Mouse (Mus musculus) MEL (cell line): ENCODE results near the gene Fam72a. TPM values are rescaled to one million over a fixed set of nuclear protein-coding genes. Genes with fewer than 3 reads are reported as not detected.
"Not testable (repeated sequence)": the region's sequence is repeated elsewhere in the genome, so short reads cannot be mapped to it uniquely, and the experiment has no call there.

Experiments
- DNase-seq: peaks from one replicate; pipeline ENCODE4 v3.0.0; 2011; ENCODE audit warnings: low read depth, low spot score
- H3K27ac ChIP-seq: 2 replicates; pipeline ENCODE4 v1.5.1; 2012; ENCODE audit warnings: low read depth, mild to moderate bottlenecking, control low read depth, low read length, moderate library complexity; ENCODE audit not compliant: control insufficient read depth
- H3K27me3 ChIP-seq, 2 experiments: fragments of 150-350 bp in 1 of 2; sonication (generic) in 1 of 2; 2 replicates each; pipeline ENCODE4 v1.6.1; 2012; ENCODE audit warnings: low read length in 2 of 2, mild to moderate bottlenecking in 2 of 2, improper control_type of control experiment in 1 of 2, moderate library complexity in 1 of 2; ENCODE audit not compliant: insufficient read depth in 2 of 2, control insufficient read depth in 1 of 2
- H3K36me3 ChIP-seq, 2 experiments: 2 replicates each; pipeline ENCODE4 v1.6.1; 2012 to 2014; ENCODE audit warnings: low read length in 2 of 2, improper control_type of control experiment in 1 of 2, inconsistent platforms in 1 of 2, mild to moderate bottlenecking in 1 of 2; ENCODE audit not compliant: insufficient read depth in 2 of 2, control insufficient read depth in 1 of 2
- H3K4me1 ChIP-seq, 2 experiments: fragments of 150-350 bp in 1 of 2; sonication (generic) in 1 of 2; 2 replicates each; pipeline ENCODE4 v1.6.1; 2012; ENCODE audit warnings: low read length in 2 of 2, improper control_type of control experiment in 1 of 2, mild to moderate bottlenecking in 1 of 2; ENCODE audit not compliant: insufficient read depth in 2 of 2, control insufficient read depth in 1 of 2
- H3K4me3 ChIP-seq, 2 experiments: fragments of 150-350 bp in 1 of 2; sonication (generic) in 1 of 2; 2 replicates each; pipeline ENCODE4 v1.5.1; 2012; ENCODE audit warnings: low read depth in 2 of 2, low read length in 2 of 2, mild to moderate bottlenecking in 2 of 2, moderate library complexity in 2 of 2, control low read depth in 1 of 2, improper control_type of control experiment in 1 of 2; ENCODE audit not compliant: control insufficient read depth in 1 of 2, insufficient read depth in 1 of 2
- H3K79me2 ChIP-seq: 2 replicates; pipeline ENCODE4 v1.6.1; 2012; ENCODE audit warnings: mild to moderate bottlenecking, low read length, moderate library complexity; ENCODE audit not compliant: control insufficient read depth, poor library complexity, insufficient read depth
- H3K9ac ChIP-seq: 2 replicates; pipeline ENCODE4 v1.6.1; 2012; ENCODE audit warnings: low read depth, mild to moderate bottlenecking, control low read depth, low read length, moderate library complexity; ENCODE audit not compliant: control insufficient read depth, poor library complexity, severe bottlenecking
- H3K9me3 ChIP-seq: fragments of 150-350 bp; sonication (generic); replicated peaks from 2 replicates; pipeline ENCODE4 v1.6.1; 2012; ENCODE audit warnings: mild to moderate bottlenecking, low read length, improper control_type of control experiment, moderate library complexity; ENCODE audit not compliant: insufficient read depth
- CHD2 ChIP-seq: IDR thresholded peaks from 2 replicates; pipeline ENCODE4 v1.6.1; 2011; ENCODE audit warnings: low read length, improper control_type of control experiment
- CTCF ChIP-seq, 3 experiments: IDR thresholded peaks in 2 of 3; conservative IDR thresholded peaks in 1 of 3; 2 replicates each; pipeline ENCODE4 v1.5.1; 2011 to 2012; ENCODE audit warnings: low read length in 3 of 3, low read depth in 2 of 3, mild to moderate bottlenecking in 2 of 3, improper control_type of control experiment in 1 of 3, inconsistent platforms in 1 of 3, mixed read lengths in 1 of 3, moderate library complexity in 1 of 3; ENCODE audit not compliant: control insufficient read depth in 1 of 3, insufficient read depth in 1 of 3, poor library complexity in 1 of 3, severe bottlenecking in 1 of 3
- E2F4 ChIP-seq: IDR thresholded peaks from 2 replicates; pipeline ENCODE4 v1.6.1; 2011; ENCODE audit warnings: low read depth, low read length, improper control_type of control experiment, borderline replicate concordance
- ETS1 ChIP-seq: IDR thresholded peaks from 2 replicates; pipeline ENCODE4 v1.6.1; 2012; ENCODE audit warnings: low read depth, mild to moderate bottlenecking, inconsistent platforms, low read length, improper control_type of control experiment, moderate library complexity
- GATA1 ChIP-seq: IDR thresholded peaks from 2 replicates; pipeline ENCODE4 v1.6.1; 2011; ENCODE audit warnings: low read depth, low read length, improper control_type of control experiment
- MAX ChIP-seq: IDR thresholded peaks from 2 replicates; pipeline ENCODE4 v1.6.1; 2011; ENCODE audit warnings: low read length, improper control_type of control experiment
- MAZ ChIP-seq: IDR thresholded peaks from 2 replicates; pipeline ENCODE4 v1.6.1; 2012; ENCODE audit warnings: low read depth, mild to moderate bottlenecking, inconsistent platforms, low read length, improper control_type of control experiment
- MEF2A ChIP-seq: IDR thresholded peaks from 2 replicates; pipeline ENCODE4 v1.6.1; 2014; ENCODE audit warnings: low read depth, mild to moderate bottlenecking, inconsistent platforms, low read length, improper control_type of control experiment; ENCODE audit not compliant: poor library complexity, insufficient replicate concordance, severe bottlenecking; ENCODE audit errors: extremely low read depth
- MXI1 ChIP-seq: IDR thresholded peaks from 2 replicates; pipeline ENCODE4 v1.6.1; 2011; ENCODE audit warnings: mild to moderate bottlenecking, low read depth, low read length, improper control_type of control experiment
- MYB ChIP-seq: IDR thresholded peaks from 2 replicates; pipeline ENCODE4 v1.6.1; 2011; ENCODE audit warnings: mild to moderate bottlenecking, low read depth, low read length, improper control_type of control experiment
- MYC ChIP-seq: IDR thresholded peaks from 2 replicates; pipeline ENCODE4 v1.6.1; 2011; ENCODE audit warnings: low read depth, mild to moderate bottlenecking, low read length, improper control_type of control experiment, moderate library complexity
- NELFE ChIP-seq: IDR thresholded peaks from 2 replicates; pipeline ENCODE4 v1.6.1; 2011; ENCODE audit warnings: low read depth, low read length, improper control_type of control experiment
- NRF1 ChIP-seq: IDR thresholded peaks from 2 replicates; pipeline ENCODE4 v1.6.1; 2014; ENCODE audit warnings: low read depth, mild to moderate bottlenecking, inconsistent platforms, low read length, improper control_type of control experiment, moderate library complexity; ENCODE audit not compliant: poor library complexity, insufficient read depth, severe bottlenecking
- POLR2A ChIP-seq, 2 experiments: IDR thresholded peaks; 2 replicates each; pipeline ENCODE4 v1.6.1; 2011 to 2012; ENCODE audit warnings: low read length in 2 of 2, mild to moderate bottlenecking in 2 of 2, control low read depth in 1 of 2, improper control_type of control experiment in 1 of 2, low read depth in 1 of 2, moderate library complexity in 1 of 2; ENCODE audit not compliant: control insufficient read depth in 1 of 2, insufficient read depth in 1 of 2, poor library complexity in 1 of 2
- POLR2AphosphoS2 ChIP-seq: IDR thresholded peaks from 2 replicates; pipeline ENCODE4 v1.6.1; 2011; ENCODE audit warnings: low read length, improper control_type of control experiment
- RAD21 ChIP-seq: IDR thresholded peaks from 2 replicates; pipeline ENCODE4 v1.6.1; 2011; ENCODE audit warnings: mild to moderate bottlenecking, low read depth, low read length, improper control_type of control experiment
- RCOR1 ChIP-seq: IDR thresholded peaks from 2 replicates; pipeline ENCODE4 v1.6.1; 2012; ENCODE audit warnings: low read depth, mild to moderate bottlenecking, inconsistent platforms, low read length, improper control_type of control experiment
- SMC3 ChIP-seq: IDR thresholded peaks from 2 replicates; pipeline ENCODE4 v1.6.1; 2011; ENCODE audit warnings: low read depth, low read length, improper control_type of control experiment
- TBP ChIP-seq: IDR thresholded peaks from 2 replicates; pipeline ENCODE4 v1.8.0; 2011; ENCODE audit warnings: low read depth, low read length, improper control_type of control experiment
- UBTF ChIP-seq: IDR thresholded peaks from 2 replicates; pipeline ENCODE4 v1.6.1; 2012; ENCODE audit warnings: low read depth, mild to moderate bottlenecking, inconsistent platforms, low read length, improper control_type of control experiment, moderate library complexity, borderline replicate concordance; ENCODE audit not compliant: insufficient read depth
- USF1 ChIP-seq: IDR thresholded peaks from 2 replicates; pipeline ENCODE4 v1.6.1; 2014; ENCODE audit warnings: low read depth, mild to moderate bottlenecking, inconsistent platforms, low read length, improper control_type of control experiment, moderate library complexity
- USF2 ChIP-seq, 2 experiments: IDR thresholded peaks; 2 replicates each; pipeline ENCODE4 v1.6.1; 2011 to 2012; ENCODE audit warnings: improper control_type of control experiment in 2 of 2, low read length in 2 of 2, borderline replicate concordance in 1 of 2, inconsistent platforms in 1 of 2, low read depth in 1 of 2, mild to moderate bottlenecking in 1 of 2; ENCODE audit not compliant: insufficient read depth in 1 of 2
- ZC3H11A ChIP-seq: IDR thresholded peaks from 2 replicates; pipeline ENCODE4 v1.6.1; 2012; ENCODE audit warnings: low read depth, mild to moderate bottlenecking, inconsistent platforms, low read length, improper control_type of control experiment
- ZKSCAN1 ChIP-seq: IDR thresholded peaks from 2 replicates; pipeline ENCODE4 v1.6.1; 2012; ENCODE audit warnings: low read depth, mild to moderate bottlenecking, inconsistent platforms, low read length, improper control_type of control experiment, moderate library complexity
- polyA plus RNA-seq, 2 experiments: library from polyadenylated mRNA; stranded (reverse) in 1 of 2; unstranded in 1 of 2; fragments of >175 nt in 1 of 2; fragments of >200 nt in 1 of 2; gene quantifications; 2 replicates each; pipeline versions ENCODE4 v1.2.1 to v1.2.4; 2012; ENCODE audit warnings: low replicate concordance in 2 of 2, low read depth in 1 of 2; ENCODE audit not compliant: insufficient read length in 2 of 2, insufficient read depth in 1 of 2, missing spikeins in 1 of 2
- total RNA-seq: library from RNA; depleted of rRNA; stranded (reverse); fragments of 300-350 nt; gene quantifications from 2 replicates; pipeline ENCODE4 v1.2.3, GENCODE M21; 2012

Fam72a gene
- total and polyA plus RNA-seq, 3 experiments = 8.2 to 8.8 TPM; not detected in 1

- TF ChIP-seq UBTF (no peak), ZC3H11A (no peak), USF1 (no peak), MAX (no peak), GATA1 (no peak), MXI1 (no peak), CTCF (IDR thresholded peaks at IDR 0.05 in 2 of 3, conservative IDR thresholded peaks at IDR 0.05 in 1 of 3; ENCODE audit: control insufficient read depth in 1 of 3, insufficient read depth in 1 of 3, low read depth in 2 of 3, low read length in 3 of 3, poor library complexity in 1 of 3, severe bottlenecking in 1 of 3) (no peak), ZKSCAN1 (no peak), CHD2 (no peak), NELFE (no peak), POLR2A (IDR thresholded peaks at IDR 0.05; ENCODE audit: control insufficient read depth in 1 of 2, insufficient read depth in 1 of 2, low read depth in 1 of 2, low read length in 2 of 2, poor library complexity in 1 of 2) (no peak)
Observed at GRCm38 (mm10) chr1:131562081-131562480, 34.4 kb downstream of the Fam72a start.

GRCm38 (mm10) chr1:131566056-131566455, 38.4 kb downstream of the Fam72a start:
- H3K4me1 ChIP-seq = not testable (repeated sequence)
- 0 out of 2 replicates have a peak overlapping the region, but pooled peaks have one; percentile 29 for H3K27ac ChIP-seq

More at GRCm38 (mm10) chr1:131562081-131562480, 34.4 kb downstream of the Fam72a start:
- no peak for DNase-seq
- H3K4me3 ChIP-seq = no peak overlapping the region
- H3K27me3 ChIP-seq = no peaks in the 10 kb centered on the region; a peak in 1 of 4 replicates
- no peaks in the 10 kb centered on the region for H3K9me3 ChIP-seq
- no peaks in the 10 kb centered on the region; the same call in 1 of the 2 replicates for H3K79me2 ChIP-seq
- no peaks in the 10 kb centered on the region; a peak in 2 of 4 replicates for H3K4me1 ChIP-seq
- H3K27ac ChIP-seq = no peak overlapping the region
- H3K9ac ChIP-seq = no peak overlapping the region
- peaks cover 0 to 3% of the 10 kb centered on the region in 2 experiments; a peak in 2 of 4 replicates for H3K36me3 ChIP-seq

GRCm38 (mm10) chr1:131569721-131570120, 42.0 kb downstream of the Fam72a start:
- H3K9ac ChIP-seq = no peak overlapping the region
- no peak for DNase-seq
- TF ChIP-seq MYC (no peak), ETS1 (0 out of 2 replicates have a peak, but pooled peaks have one; percentile 17), POLR2AphosphoS2 (no peak), USF2 (IDR thresholded peaks at IDR 0.05; ENCODE audit: borderline replicate concordance in 1 of 2, insufficient read depth in 1 of 2, low read depth in 1 of 2, low read length in 2 of 2) (no peak), GATA1 (0 out of 2 replicates have a peak, but pooled peaks have one; percentile 23), ZKSCAN1 (no peak), SMC3 (no peak), MAZ (no peak), RCOR1 (no peak), TBP (no peak), RAD21 (no peak), UBTF (no peak), MYB (no peak), MEF2A (peak; percentile 13; the same call in 1 of the 2 replicates)

More at GRCm38 (mm10) chr1:131566056-131566455, 38.4 kb downstream of the Fam72a start:
- DNase-seq = peak; percentile 90
- not testable (repeated sequence) for H3K36me3 ChIP-seq, H3K79me2 ChIP-seq, H3K9me3 ChIP-seq, H3K27me3 ChIP-seq
- Histone ChIP-seq H3K9ac (peak overlapping the region; percentile 78), H3K4me3 (peak overlapping the region; percentile 28 to 43; a peak in 3 of 4 replicates)
- TF ChIP-seq NELFE (peak; percentile 46; the same call in 1 of the 2 replicates), TBP (peak; percentile 89), RAD21 (peak; percentile 52), E2F4 (peak; percentile 96), CTCF (IDR thresholded peaks at IDR 0.05 in 2 of 3, conservative IDR thresholded peaks at IDR 0.05 in 1 of 3; ENCODE audit: control insufficient read depth in 1 of 3, insufficient read depth in 1 of 3, low read depth in 2 of 3, low read length in 3 of 3, poor library complexity in 1 of 3, severe bottlenecking in 1 of 3) (peak in 2 of 3 experiments; percentile 32 to 47; a peak in 3 of 6 replicates), POLR2A (IDR thresholded peaks at IDR 0.05; ENCODE audit: control insufficient read depth in 1 of 2, insufficient read depth in 1 of 2, low read depth in 1 of 2, low read length in 2 of 2, poor library complexity in 1 of 2) (peak in 1 of 2 experiments; percentile 63; a peak in 2 of 4 replicates), NRF1 (peak; percentile 63)

More at GRCm38 (mm10) chr1:131569721-131570120, 42.0 kb downstream of the Fam72a start:
- no peaks in the 10 kb centered on the region for H3K9me3 ChIP-seq
- H3K4me1 ChIP-seq = no peaks in the 10 kb centered on the region; a peak in 2 of 4 replicates
- H3K27me3 ChIP-seq = peaks cover 2 to 11% of the 10 kb centered on the region in 2 experiments; a peak in 3 of 4 replicates
- no peaks in the 10 kb centered on the region; the same call in 1 of the 2 replicates for H3K79me2 ChIP-seq
- H3K4me3 ChIP-seq = no peak overlapping the region
- H3K27ac ChIP-seq = no peak overlapping the region
- H3K36me3 ChIP-seq = peaks cover 0 to 3% of the 10 kb centered on the region in 2 experiments; a peak in 2 of 4 replicates
